Mouse (Mus musculus): ENCODE measurements at regions not wholly inside any gene's neighbourhood (a gene's known extent, or its start where the extent isn't known, plus 50 kb on each side); places are given as distances from the start of the nearest gene placed in this dataset.
"Not testable (repeated sequence)": the region's sequence is repeated elsewhere in the genome, so short reads cannot be mapped to it uniquely, and the experiment has no call there.

DNA sequence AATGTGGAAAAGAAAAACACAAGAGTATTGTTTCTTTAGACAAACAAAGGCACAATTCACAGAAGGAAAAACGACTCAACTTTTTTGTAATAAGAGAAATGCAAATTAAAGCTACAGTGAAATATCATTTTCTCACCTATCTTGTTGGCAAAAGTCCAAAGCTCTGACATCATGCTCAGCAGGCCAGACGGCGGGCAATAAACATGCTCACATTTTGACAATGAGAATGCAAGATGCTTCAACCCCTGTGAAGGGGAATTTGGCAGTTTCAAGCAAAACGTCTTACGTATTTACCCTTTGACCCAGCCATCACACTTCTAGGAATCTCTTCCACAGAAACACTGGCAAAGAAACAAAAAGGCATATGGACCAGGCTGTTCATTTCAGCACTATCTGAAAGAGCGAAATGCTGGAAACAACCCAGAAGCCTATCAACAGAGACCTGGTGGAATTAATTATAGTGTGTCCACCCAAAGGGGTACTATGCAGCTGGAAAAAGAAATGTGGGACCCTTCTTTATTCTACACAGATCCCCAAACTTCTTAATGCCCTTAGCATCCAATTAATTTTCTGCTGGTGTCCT, 203.4 kb upstream of the 2610301B20Rik start:
- no peaks in the 10 kb centered on the region for H3K4me1 ChIP-seq (replicated peaks)
- WGBS = 52% methylated on average over 6 of the region's 6 CpGs
- H3K36me3 ChIP-seq = no peaks in the 10 kb centered on the region
- no peak for ATAC-seq (ENCODE audit: low FRiP score, low read depth)
- no peak overlapping the region for H3K27ac ChIP-seq (replicated peaks)
- H3K4me3 ChIP-seq = no peak overlapping the region
- no peak overlapping the region for H3K4me2 ChIP-seq
- no peaks in the 10 kb centered on the region for H3K27me3 ChIP-seq
- no peaks in the 10 kb centered on the region for H3K9me3 ChIP-seq
- no peak overlapping the region for H3K9ac ChIP-seq

DNA sequence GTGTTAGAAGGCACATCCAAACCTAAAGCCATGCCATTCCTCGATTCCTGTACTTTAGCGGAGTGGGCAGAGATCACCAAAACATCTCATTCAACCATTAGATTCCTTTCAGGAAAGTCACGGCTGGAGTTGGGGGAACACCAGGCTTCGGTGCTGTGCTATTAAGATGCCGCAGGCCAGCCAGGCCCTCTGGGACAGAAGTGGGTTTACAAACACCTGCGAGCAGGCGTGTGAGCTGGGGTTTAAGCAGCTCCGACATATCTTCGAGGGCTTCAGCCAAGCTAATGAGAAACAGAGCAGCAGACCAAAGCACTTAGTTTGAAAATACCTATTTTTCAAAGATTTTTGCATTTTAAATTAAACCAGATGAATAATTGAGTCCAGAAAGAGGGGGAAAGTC, 183.2 kb upstream of the 2610301B20Rik start:
- WGBS = 83% methylated on average over 9 of the region's 9 CpGs

DNA sequence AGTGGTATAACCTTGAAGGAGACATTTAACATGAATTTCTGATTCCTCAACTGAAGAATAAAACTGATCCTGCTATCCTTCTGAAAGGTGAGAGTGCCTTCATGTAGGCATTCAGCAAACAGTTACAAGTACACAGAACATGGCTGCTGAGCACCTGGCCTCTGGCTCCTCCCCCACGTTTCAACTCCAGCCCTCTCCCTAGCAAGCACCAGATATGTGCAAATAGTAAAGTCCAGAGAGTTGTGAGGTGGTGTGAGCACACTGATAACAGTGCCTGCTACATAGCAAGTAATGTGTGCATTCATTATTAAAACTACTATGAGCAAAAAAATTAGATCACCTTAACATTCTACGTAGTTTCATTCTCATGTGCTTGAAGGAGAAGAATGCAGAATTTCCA, 181.4 kb upstream of the 2610301B20Rik start:
- WGBS = 81% methylated on average over 2 of the region's 2 CpGs
- Histone ChIP-seq H3K27ac (replicated peaks) (no peak overlapping the region), H3K4me1 (replicated peaks) (no peaks in the 10 kb centered on the region), H3K9me3 (no peaks in the 10 kb centered on the region), H3K4me3 (no peak overlapping the region), H3K27me3 (no peaks in the 10 kb centered on the region), H3K4me2 (no peak overlapping the region), H3K9ac (no peak overlapping the region), H3K36me3 (no peaks in the 10 kb centered on the region)
- no peak for ATAC-seq (ENCODE audit: low FRiP score, low read depth)

More for the DNA sequence above, 183.2 kb upstream of the 2610301B20Rik start:
- no peak overlapping the region for H3K9ac ChIP-seq
- no peaks in the 10 kb centered on the region for H3K9me3 ChIP-seq
- no peaks in the 10 kb centered on the region for H3K36me3 ChIP-seq
- no peaks in the 10 kb centered on the region for H3K27me3 ChIP-seq
- no peaks in the 10 kb centered on the region for H3K4me1 ChIP-seq (replicated peaks)
- no peak overlapping the region for H3K4me2 ChIP-seq
- H3K4me3 ChIP-seq = no peak overlapping the region
- no peak overlapping the region for H3K27ac ChIP-seq (replicated peaks)
- no peak for ATAC-seq (ENCODE audit: low FRiP score, low read depth)

DNA sequence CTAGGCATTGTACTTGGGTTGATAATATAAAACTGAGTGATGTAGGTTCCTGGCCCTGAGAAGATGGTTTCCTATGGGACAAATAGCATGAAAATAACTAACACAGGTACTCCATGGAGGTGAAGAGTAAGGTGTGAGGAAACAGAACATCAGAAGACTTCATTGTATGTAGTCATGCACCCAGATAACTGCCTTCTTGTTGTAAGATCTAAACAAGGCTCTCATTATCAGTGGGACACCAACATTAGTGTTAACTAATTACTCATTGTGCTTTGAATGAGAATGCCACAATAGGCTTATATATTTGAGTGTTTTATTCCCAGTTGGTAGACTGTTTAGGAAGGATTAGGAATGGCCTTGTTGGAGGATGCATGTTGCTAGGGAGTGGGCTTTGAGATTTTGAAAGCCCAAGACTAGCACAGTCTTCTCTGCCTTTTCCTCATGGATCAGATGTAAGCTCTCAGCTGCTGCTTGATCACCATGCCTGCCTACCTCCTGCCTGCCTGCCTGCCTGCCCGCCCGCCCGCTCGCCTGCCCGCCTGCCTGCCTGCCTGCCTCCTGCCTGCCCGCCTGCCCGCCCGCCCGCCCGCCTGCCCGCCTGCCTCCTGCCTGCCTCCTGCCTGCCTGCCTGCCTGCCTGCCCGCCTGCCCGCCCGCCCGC, 180.7 kb upstream of the 2610301B20Rik start:
- Histone ChIP-seq H3K9me3 (no peaks in the 10 kb centered on the region), H3K36me3 (no peaks in the 10 kb centered on the region), H3K27ac (replicated peaks) (peak overlapping the region; percentile 45; the same call in 1 of the 2 replicates), H3K4me3 (peak overlapping the region; percentile 22), H3K27me3 (no peaks in the 10 kb centered on the region), H3K4me2 (peak overlapping the region; percentile 35), H3K4me1 (replicated peaks) (no peaks in the 10 kb centered on the region), H3K9ac (no peak overlapping the region)
- WGBS = 32% methylated on average over 4 of the region's 15 CpGs
- ATAC-seq (ENCODE audit: low FRiP score, low read depth) = peak; percentile 63

DNA sequence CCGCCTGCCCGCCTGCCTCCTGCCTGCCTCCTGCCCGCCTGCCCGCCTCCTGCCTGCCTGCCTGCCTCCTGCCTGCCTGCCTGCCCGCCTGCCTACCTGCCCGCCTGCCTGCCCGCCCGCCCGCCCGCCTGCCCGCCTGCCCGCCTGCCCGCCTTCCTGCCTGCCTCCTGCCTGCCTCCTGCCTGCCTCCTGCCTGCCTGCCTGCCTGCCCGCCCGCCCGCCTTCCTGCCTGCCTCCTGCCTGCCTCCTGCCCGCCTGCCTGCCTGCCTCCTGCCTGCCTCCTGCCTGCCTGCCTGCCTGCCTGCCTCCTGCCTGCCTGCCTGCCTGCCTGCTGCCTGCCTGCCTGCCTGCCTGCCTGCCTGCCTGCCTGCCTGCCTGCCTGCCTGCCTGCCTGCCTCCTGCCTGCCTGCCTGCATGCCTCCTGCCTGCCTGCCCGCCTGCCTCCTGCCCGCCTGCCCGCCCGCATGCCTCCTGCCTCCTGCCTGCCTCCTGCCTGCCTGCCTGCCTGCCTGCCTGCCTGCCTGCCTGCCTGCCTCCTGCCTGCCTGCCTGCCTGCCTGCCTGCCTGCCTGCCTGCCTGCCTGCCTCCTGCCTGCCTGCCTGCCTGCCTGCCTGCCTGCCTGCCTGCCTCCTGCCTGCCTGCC, 180.1 kb upstream of the 2610301B20Rik start:
- not testable (repeated sequence) for H3K27ac ChIP-seq (replicated peaks); H3K9ac ChIP-seq
- WGBS = 42% methylated on average over 16 of the region's 21 CpGs

DNA sequence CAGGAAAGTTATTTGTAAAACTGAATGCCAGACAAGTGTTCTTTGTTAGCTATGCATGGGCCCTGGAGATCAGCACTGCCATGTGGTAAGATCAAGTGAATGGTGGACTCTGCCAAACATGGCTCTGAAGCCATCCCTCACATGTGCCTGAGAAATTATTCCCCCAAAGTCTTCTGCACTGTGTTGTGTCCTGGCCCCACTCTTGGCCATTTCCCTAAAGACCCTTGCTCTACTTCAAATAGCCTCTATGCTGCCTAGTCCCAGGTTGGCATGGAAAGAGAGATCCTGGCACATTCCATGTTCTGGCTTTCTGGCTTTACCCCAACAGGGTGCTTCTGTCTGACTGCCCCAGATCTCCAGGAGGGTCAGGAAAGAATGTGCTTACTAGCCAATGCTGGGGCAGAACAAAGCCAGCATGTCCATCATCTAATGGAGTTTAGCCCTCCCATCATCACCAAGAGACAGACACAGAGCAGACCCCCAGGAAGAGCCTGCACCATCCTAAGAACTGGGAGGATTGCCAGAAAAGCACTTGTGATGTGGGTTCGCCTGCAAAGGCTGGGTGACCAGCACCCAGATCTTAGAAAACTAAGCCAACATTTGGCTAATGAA, 177.0 kb upstream of the 2610301B20Rik start:
- Histone ChIP-seq H3K36me3 (no peaks in the 10 kb centered on the region), H3K9ac (no peak overlapping the region), H3K4me1 (replicated peaks) (no peaks in the 10 kb centered on the region), H3K27ac (replicated peaks) (no peak overlapping the region), H3K27me3 (no peaks in the 10 kb centered on the region), H3K4me2 (no peak overlapping the region), H3K9me3 (no peaks in the 10 kb centered on the region), H3K4me3 (no peak overlapping the region)
- WGBS = 77% methylated on average over 1 of the region's 1 CpGs
- ATAC-seq (ENCODE audit: low FRiP score, low read depth) = peak; percentile 79

More for the DNA sequence above, 180.1 kb upstream of the 2610301B20Rik start:
- not testable (repeated sequence) for H3K4me1 ChIP-seq (replicated peaks); ATAC-seq (ENCODE audit: low FRiP score, low read depth); H3K27me3 ChIP-seq; H3K36me3 ChIP-seq; H3K9me3 ChIP-seq
- Histone ChIP-seq H3K4me2 (peak overlapping the region; percentile 35; the same call in 1 of the 2 replicates), H3K4me3 (0 out of 2 replicates have a peak overlapping the region, but pooled peaks have one; percentile 22)

DNA sequence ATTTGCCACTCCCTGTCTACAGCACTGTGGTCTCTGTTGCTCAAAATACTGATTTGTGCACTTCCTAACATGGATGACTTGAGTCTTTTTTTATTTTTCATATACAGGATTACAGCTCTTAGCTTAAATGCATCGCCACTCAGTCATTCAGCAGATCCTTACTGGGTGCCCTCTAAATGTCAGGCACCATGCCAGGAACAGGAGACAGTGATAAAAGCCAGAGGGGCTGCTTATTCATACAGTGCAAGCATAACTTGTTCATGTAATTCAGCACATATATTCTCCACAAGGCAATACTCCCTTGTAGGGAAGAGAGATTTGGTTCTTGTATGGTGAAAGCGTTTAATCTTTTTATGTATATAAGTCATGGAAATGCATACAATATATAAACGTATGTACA, 175.7 kb upstream of the 2610301B20Rik start:
- Histone ChIP-seq H3K4me3 (no peak overlapping the region), H3K4me1 (replicated peaks) (no peaks in the 10 kb centered on the region), H3K36me3 (no peaks in the 10 kb centered on the region), H3K9me3 (no peaks in the 10 kb centered on the region), H3K27ac (replicated peaks) (no peak overlapping the region), H3K27me3 (no peaks in the 10 kb centered on the region), H3K9ac (no peak overlapping the region), H3K4me2 (no peak overlapping the region)
- no peak for ATAC-seq (ENCODE audit: low FRiP score, low read depth)
- WGBS = 86% methylated on average over 3 of the region's 3 CpGs

DNA sequence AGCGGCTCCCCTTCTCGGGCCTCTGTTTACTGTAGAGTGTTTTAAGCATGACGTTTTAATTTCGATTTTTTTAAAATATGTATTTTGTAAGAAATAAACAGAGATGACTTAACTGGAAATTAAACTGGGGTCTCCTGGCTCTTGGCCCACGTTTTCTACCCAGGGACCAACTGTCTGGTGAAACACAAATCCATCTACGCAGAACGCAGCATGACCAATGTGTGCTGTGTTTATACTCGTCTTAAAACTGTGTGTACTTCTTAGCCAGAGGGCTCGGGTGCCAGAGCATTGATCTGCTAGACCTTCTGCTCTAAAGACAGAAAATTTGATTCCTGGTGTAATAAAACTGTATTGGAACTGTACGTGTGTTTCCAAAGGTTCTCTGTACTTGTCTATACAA, 172.8 kb upstream of the 2610301B20Rik start:
- Histone ChIP-seq H3K4me3 (no peak overlapping the region), H3K27ac (replicated peaks) (no peak overlapping the region), H3K4me1 (replicated peaks) (no peaks in the 10 kb centered on the region), H3K9me3 (no peaks in the 10 kb centered on the region), H3K9ac (no peak overlapping the region), H3K27me3 (no peaks in the 10 kb centered on the region), H3K36me3 (no peaks in the 10 kb centered on the region), H3K4me2 (no peak overlapping the region)
- no peak for ATAC-seq (ENCODE audit: low FRiP score, low read depth)
- WGBS = 81% methylated on average over 10 of the region's 10 CpGs

DNA sequence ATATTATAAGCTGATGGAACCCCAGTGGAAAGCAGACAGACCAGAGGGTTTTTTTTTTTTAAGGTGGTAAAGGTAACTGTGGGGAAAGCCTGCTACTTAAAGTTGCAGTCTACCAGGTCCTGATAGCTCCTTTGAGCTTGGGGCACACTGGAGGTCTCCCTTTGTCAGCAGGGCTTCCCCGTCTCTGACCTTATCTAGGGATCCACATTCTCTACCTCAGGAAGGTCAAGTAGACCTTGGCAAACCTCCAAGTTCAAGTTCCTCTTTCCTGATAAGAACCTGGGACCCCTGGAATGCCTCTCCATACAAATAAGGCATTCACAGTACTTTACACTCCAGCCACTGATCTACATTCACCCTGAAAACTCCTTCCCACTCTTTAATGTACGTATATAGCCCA, 171.1 kb upstream of the 2610301B20Rik start:
- Histone ChIP-seq H3K4me2 (no peak overlapping the region), H3K36me3 (no peaks in the 10 kb centered on the region), H3K27ac (replicated peaks) (no peak overlapping the region), H3K27me3 (no peaks in the 10 kb centered on the region), H3K4me1 (replicated peaks) (no peaks in the 10 kb centered on the region), H3K4me3 (no peak overlapping the region), H3K9ac (no peak overlapping the region), H3K9me3 (no peaks in the 10 kb centered on the region)
- no peak for ATAC-seq (ENCODE audit: low FRiP score, low read depth)
- 87% methylated on average over 2 of the region's 2 CpGs for WGBS

DNA sequence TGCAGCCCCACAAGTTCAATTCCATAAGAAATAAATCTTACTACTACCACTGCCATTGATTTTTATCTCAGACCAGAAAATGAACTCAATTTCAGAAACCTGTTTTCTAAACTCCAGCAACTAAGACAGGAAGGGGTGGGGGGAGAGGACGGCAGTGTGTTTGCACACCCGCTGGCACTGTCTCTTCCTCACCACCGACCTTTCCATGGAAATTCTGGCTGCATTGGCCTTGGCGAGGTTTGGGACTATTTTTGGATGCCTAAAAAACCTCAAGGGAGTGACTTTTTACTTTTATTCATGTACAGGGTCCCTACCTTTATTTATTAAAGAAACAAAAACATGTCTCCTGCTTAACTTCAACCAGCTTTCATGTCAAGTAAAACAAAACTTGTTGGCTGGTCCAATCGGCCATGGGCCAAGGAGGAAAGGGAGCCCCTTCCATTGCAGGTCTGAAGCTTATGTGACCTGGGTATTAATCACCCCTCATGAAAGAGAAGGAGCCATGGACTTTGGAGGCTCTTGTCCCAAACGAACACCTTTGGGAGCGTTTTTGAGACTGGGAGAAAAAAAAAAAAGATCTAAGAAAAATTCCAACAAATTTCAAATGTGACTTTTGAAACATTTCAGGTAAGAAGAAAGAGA, 167.2 kb upstream of the 2610301B20Rik start:
- H3K36me3 ChIP-seq = no peaks in the 10 kb centered on the region
- H3K27me3 ChIP-seq = no peaks in the 10 kb centered on the region
- H3K9me3 ChIP-seq = no peaks in the 10 kb centered on the region
- H3K4me2 ChIP-seq = no peak overlapping the region
- H3K4me1 ChIP-seq (replicated peaks) = no peaks in the 10 kb centered on the region
- H3K27ac ChIP-seq (replicated peaks) = no peak overlapping the region
- WGBS = 57% methylated on average over 7 of the region's 7 CpGs
- no peak overlapping the region for H3K9ac ChIP-seq
- H3K4me3 ChIP-seq = no peak overlapping the region
- peak; percentile 80 for ATAC-seq (ENCODE audit: low FRiP score, low read depth)

DNA sequence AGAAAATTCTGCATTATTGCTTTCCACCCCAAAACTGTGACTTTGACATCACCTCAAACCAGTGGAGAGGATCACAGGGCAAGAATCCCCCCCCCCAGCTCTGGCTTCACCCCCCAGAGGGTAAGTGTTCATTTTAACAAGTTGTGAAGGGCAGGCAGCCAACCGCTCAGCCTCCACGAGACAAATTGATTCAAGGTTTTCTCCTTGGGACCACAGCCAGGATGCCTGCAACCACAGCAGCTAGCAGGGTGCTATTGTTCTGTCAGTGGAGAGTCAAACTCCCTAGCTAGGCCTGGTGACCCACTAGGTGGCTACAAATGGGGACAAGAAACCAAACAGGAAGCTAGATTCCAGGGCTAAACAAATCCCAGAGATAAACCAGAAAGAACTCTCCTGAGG, 166.6 kb upstream of the 2610301B20Rik start:
- Histone ChIP-seq H3K36me3 (no peaks in the 10 kb centered on the region), H3K27ac (replicated peaks) (no peak overlapping the region), H3K4me1 (replicated peaks) (no peaks in the 10 kb centered on the region), H3K9ac (no peak overlapping the region), H3K27me3 (no peaks in the 10 kb centered on the region), H3K4me3 (no peak overlapping the region), H3K9me3 (no peaks in the 10 kb centered on the region), H3K4me2 (no peak overlapping the region)
- 32% methylated on average over 2 of the region's 2 CpGs for WGBS
- peak; percentile 61 for ATAC-seq (ENCODE audit: low FRiP score, low read depth)
